Mouse (Mus musculus) liver, adult 2 months (tissue): ENCODE results near the gene Nup210. TPM values are rescaled to one million over a fixed set of nuclear protein-coding genes. Genes with fewer than 3 reads are reported as not detected.
A peak's percentile ranks its signal among the peaks of the same experiment; 100 is the strongest.

Source experiments
- DNase-seq: peaks from one replicate; pipeline ENCODE4 v3.0.0-alpha.2; 2011; ENCODE audit warnings: low read depth, low spot score; ENCODE audit errors: extremely low read depth
- H3K27ac ChIP-seq: fragments of 200-500 bp; replicated peaks from 2 replicates; pipeline ENCODE4 v1.5.1; 2012; ENCODE audit warnings: low read depth, mild to moderate bottlenecking, control low read depth, inconsistent platforms, low read length; ENCODE audit not compliant: insufficient read depth
- H3K27me3 ChIP-seq: fragments of 200-500 bp; 2 replicates; pipeline ENCODE4 v1.6.1; 2012; ENCODE audit warnings: mild to moderate bottlenecking, moderate library complexity, low read length, inconsistent platforms; ENCODE audit not compliant: control insufficient read depth, insufficient read depth
- H3K36me3 ChIP-seq: fragments of 200-500 bp; 2 replicates; pipeline ENCODE4 v1.6.1; 2012; ENCODE audit warnings: low read length, inconsistent platforms; ENCODE audit not compliant: control insufficient read depth, insufficient read depth
- H3K4me1 ChIP-seq: fragments of 200-500 bp; 2 replicates; pipeline ENCODE4 v1.6.1; 2011; ENCODE audit warnings: low read length; ENCODE audit not compliant: control insufficient read depth, insufficient read depth
- H3K4me3 ChIP-seq: fragments of 200-500 bp; 2 replicates; pipeline ENCODE4 v1.5.1; 2011; ENCODE audit warnings: low read depth, mild to moderate bottlenecking, control low read depth, low read length, moderate library complexity; ENCODE audit not compliant: insufficient read depth
- H3K79me2 ChIP-seq: fragments of 200-500 bp; 2 replicates; pipeline ENCODE4 v1.6.1; 2012; ENCODE audit warnings: inconsistent platforms, mild to moderate bottlenecking, low read length, moderate library complexity; ENCODE audit not compliant: control insufficient read depth, insufficient read depth
- H3K9ac ChIP-seq: fragments of 200-500 bp; 2 replicates; pipeline ENCODE4 v1.6.1; 2012; ENCODE audit warnings: low read depth, mild to moderate bottlenecking, control low read depth, inconsistent platforms, low read length
- CTCF ChIP-seq: fragments of 200-500 bp; IDR thresholded peaks from 2 replicates; pipeline ENCODE4 v1.5.1; 2011; ENCODE audit warnings: low read depth, low read length, control low read depth
- POLR2A ChIP-seq: fragments of 200-500 bp; IDR thresholded peaks from 2 replicates; pipeline ENCODE4 v1.6.1; 2011; ENCODE audit warnings: low read length, control low read depth; ENCODE audit not compliant: insufficient read depth; ENCODE audit errors: extremely low read depth
- WGBS: fragments of 180-500 bp; shearing (Covaris S2); methylation state at CpG from one replicate; pipeline ENCODE4 v1.1.7; 2018; 5-methylcytosine and 5-hydroxymethylcytosine counted together
- polyA plus RNA-seq: library from polyadenylated mRNA; depleted of rRNA; stranded (reverse); fragments of >200 nt; gene quantifications from 2 replicates; pipeline ENCODE4 v1.2.3, GENCODE M21; 2012
- total RNA-seq: library from RNA; depleted of rRNA; stranded (reverse); fragments of >200 nt; gene quantifications from 2 replicates; pipeline ENCODE4 v1.2.3, GENCODE M21; 2014

Nup210 gene
- total and polyA plus RNA-seq, 2 experiments = 13.8 to 14.9 TPM

- Histone ChIP-seq H3K9ac (no peak overlapping the region), H3K79me2 (no peaks in the 10 kb centered on the region), H3K4me3 (no peak overlapping the region), H3K27me3 (no peaks in the 10 kb centered on the region), H3K36me3 (no peaks in the 10 kb centered on the region), H3K4me1 (peaks cover 3% of the 10 kb centered on the region), H3K27ac (no peak overlapping the region)
- DNase-seq = peak; percentile 73
- TF ChIP-seq POLR2A = no peak
- peak; percentile 92 for TF ChIP-seq CTCF
- WGBS = 20% methylated on average over 4 of the region's 4 CpGs
Measured at GRCm38 (mm10) chr6:91139846-91140245, 23.2 kb upstream of the Nup210 start.

- Histone ChIP-seq H3K9ac (no peak overlapping the region), H3K4me1 (no peaks in the 10 kb centered on the region), H3K27me3 (no peaks in the 10 kb centered on the region), H3K79me2 (no peaks in the 10 kb centered on the region), H3K4me3 (no peak overlapping the region), H3K27ac (no peak overlapping the region), H3K36me3 (no peaks in the 10 kb centered on the region)
- TF ChIP-seq POLR2A (no peak), CTCF (no peak)
- DNase-seq = no peak
- 86% methylated on average over 10 of the region's 10 CpGs for WGBS
Measured at GRCm38 (mm10) chr6:91137343-91137956, 20.8 kb upstream of the Nup210 start.

- TF ChIP-seq CTCF (no peak), POLR2A (no peak)
- Histone ChIP-seq H3K27me3 (no peaks in the 10 kb centered on the region), H3K36me3 (no peaks in the 10 kb centered on the region), H3K4me1 (no peaks in the 10 kb centered on the region), H3K9ac (no peak overlapping the region), H3K79me2 (no peaks in the 10 kb centered on the region), H3K4me3 (no peak overlapping the region), H3K27ac (no peak overlapping the region)
- 59% methylated on average over 1 of the region's 1 CpGs for WGBS
- no peak for DNase-seq
Measured at GRCm38 (mm10) chr6:91130856-91131255, 14.2 kb upstream of the Nup210 start.

- Histone ChIP-seq H3K27me3 (no peaks in the 10 kb centered on the region), H3K4me3 (no peak overlapping the region), H3K36me3 (no peaks in the 10 kb centered on the region), H3K27ac (no peak overlapping the region), H3K4me1 (no peaks in the 10 kb centered on the region), H3K9ac (no peak overlapping the region), H3K79me2 (no peaks in the 10 kb centered on the region)
- TF ChIP-seq CTCF (peak; percentile 36; the same call in 1 of the 2 replicates), POLR2A (no peak)
- whole genome bisulfite sequencing = 65% methylated on average over 4 of the region's 4 CpGs
- no peak for DNase-seq
Measured at GRCm38 (mm10) chr6:91128996-91129395, 12.4 kb upstream of the Nup210 start.

GRCm38 (mm10) chr6:91125228-91125585, 8.6 kb upstream of the Nup210 start:
- no peak for DNase-seq
- H3K36me3 ChIP-seq = no peaks in the 10 kb centered on the region
- no peak overlapping the region for H3K9ac ChIP-seq
- WGBS = 56% methylated on average over 2 of the region's 2 CpGs
- TF ChIP-seq CTCF (no peak), POLR2A (no peak)
- H3K4me3 ChIP-seq = no peak overlapping the region
- no peaks in the 10 kb centered on the region for H3K79me2 ChIP-seq
- no peaks in the 10 kb centered on the region for H3K27me3 ChIP-seq
- H3K27ac ChIP-seq = no peak overlapping the region
- no peaks in the 10 kb centered on the region for H3K4me1 ChIP-seq
